Mouse (Mus musculus): ENCODE measurements around the gene Gpsm2. TPM values are rescaled to one million over a fixed set of nuclear protein-coding genes. Genes with fewer than 3 reads are reported as not detected.

Gpsm2 gene
- polyA plus RNA-seq, 1 experiment from 2014 or later = 33.7 TPM

Other genes starting within 250 kb of the Gpsm2 start
- 1.0 and 2.0 TPM in 2 replicates for gene 1700013F07Rik, start 188.2 kb downstream of the Gpsm2 start, polyA plus RNA-seq (2015; fragmentation: Nextera tagmentation; extraction: Ambion mirVana)
- 12.1 and 13.3 TPM in 2 replicates for gene 5330417C22Rik, start 185.8 kb downstream of the Gpsm2 start, polyA plus RNA-seq (2015; fragmentation: Nextera tagmentation; extraction: Ambion mirVana)
- 68.3 and 75.2 TPM in 2 replicates for gene Tmem167b, start 159.8 kb downstream of the Gpsm2 start, polyA plus RNA-seq (2015; fragmentation: Nextera tagmentation; extraction: Ambion mirVana)
- gene Taf13, start 150.6 kb downstream of the Gpsm2 start, polyA plus RNA-seq (2015; fragmentation: Nextera tagmentation; extraction: Ambion mirVana) = 54.0 and 56.3 TPM in 2 replicates
- gene Wdr47, start 131.0 kb downstream of the Gpsm2 start, polyA plus RNA-seq (2015; fragmentation: Nextera tagmentation; extraction: Ambion mirVana) = 135 and 148 TPM in 2 replicates
- gene Clcc1, start 68.4 kb downstream of the Gpsm2 start, polyA plus RNA-seq (2015; fragmentation: Nextera tagmentation; extraction: Ambion mirVana) = 48.3 and 56.3 TPM in 2 replicates
- gene Aknad1, start 17.3 kb upstream of the Gpsm2 start, polyA plus RNA-seq (2015; fragmentation: Nextera tagmentation; extraction: Ambion mirVana) = not detected in 2 replicates
- 12.8 and 14.5 TPM in 2 replicates for gene Stxbp3, start 118.2 kb upstream of the Gpsm2 start, polyA plus RNA-seq (2015; fragmentation: Nextera tagmentation; extraction: Ambion mirVana)
- gene Fndc7, start 167.7 kb upstream of the Gpsm2 start, polyA plus RNA-seq (2015; fragmentation: Nextera tagmentation; extraction: Ambion mirVana) = not detected in 2 replicates
- gene Prpf38b, start 189.4 kb upstream of the Gpsm2 start, polyA plus RNA-seq (2015; fragmentation: Nextera tagmentation; extraction: Ambion mirVana) = 59.0 and 66.5 TPM in 2 replicates
- 1.2 and 1.7 TPM in 2 replicates for gene Henmt1, start 217.6 kb upstream of the Gpsm2 start, polyA plus RNA-seq (2015; fragmentation: Nextera tagmentation; extraction: Ambion mirVana)
- 0.71 and 1.3 TPM in 2 replicates for gene Gm9857, start 218.1 kb upstream of the Gpsm2 start, polyA plus RNA-seq (2015; fragmentation: Nextera tagmentation; extraction: Ambion mirVana)